Mouse (Mus musculus) left cerebral cortex, postnatal 14 days (tissue): ENCODE results near the gene Catsper1. TPM values are rescaled to one million over a fixed set of nuclear protein-coding genes. Genes with fewer than 3 reads are reported as not detected.

Source experiments
- DNase-seq, 2 experiments: peaks; one replicate each; pipeline ENCODE4 v3.0.0; 2021 to 2022; ENCODE audit warnings: low spot score in 2 of 2, mixed read lengths in 1 of 2
- intact Hi-C: fragments of 180-260 bp; cut with DNase I; formaldehyde crosslinking; loops from one replicate; pipeline ENCODE4 v1.15.1; 2025
- total RNA-seq, 2 experiments: library from RNA; stranded (reverse); gene quantifications; 2 replicates each; pipeline ENCODE4 v1.2.3; 2021

Gene Catsper1
- total RNA-seq, 2 experiments from 2014 or later, result not detected

GRCm38 (mm10) chr19:5389647-5390046 lies 54.1 kb downstream of the Catsper1 start:
- intact Hi-C loops, result no loop called here
- no peak for DNase-seq

GRCm38 (mm10) chr19:5390416-5390815 lies 54.9 kb downstream of the Catsper1 start:
- no peak for DNase-seq
- intact Hi-C loops, result no loop called here

GRCm38 (mm10) chr19:5392892-5393291 lies 57.4 kb downstream of the Catsper1 start:
- intact Hi-C loops, result no loop called here
- peak in 1 of 2 experiments; percentile 19 for DNase-seq

Other genes with a start within 250 kb of the Catsper1 start
- 10 to 100 TPM; 24.2 to 27.5 TPM for gene Yif1a, start 247.2 kb upstream of the Catsper1 start, total RNA-seq
- gene Cnih2, start 237.2 kb upstream of the Catsper1 start, total RNA-seq, result 100 to 1,000 TPM; 325 to 352 TPM
- gene Rab1b, start 228.7 kb upstream of the Catsper1 start, total RNA-seq, result 100 to 1,000 TPM; 176 to 184 TPM
- 100 to 1,000 TPM; 220 to 226 TPM for gene Klc2, start 217.2 kb upstream of the Catsper1 start, total RNA-seq
- gene Pacs1, start 62.6 kb upstream of the Catsper1 start, total RNA-seq, result 10 to 100 TPM; 66.2 to 69.4 TPM
- gene Sf3b2, start 40.3 kb upstream of the Catsper1 start, total RNA-seq, result 100 to 1,000 TPM; 192 to 194 TPM
- gene Gal3st3, start 37.4 kb upstream of the Catsper1 start, total RNA-seq, result 100 to 1,000 TPM; 106 to 107 TPM
- 10 to 100 TPM; 15.4 to 17.9 TPM for gene Cst6, start 13.8 kb downstream of the Catsper1 start, total RNA-seq
- 10 to 100 TPM; 24.3 to 24.5 TPM for gene Eif1ad, start 31.0 kb downstream of the Catsper1 start, total RNA-seq
- gene Banf1, start 31.4 kb downstream of the Catsper1 start, total RNA-seq, result 10 to 100 TPM; 91.6 to 99.4 TPM
- 10 to 100 TPM; 84.0 to 85.4 TPM for gene Sart1, start 53.0 kb downstream of the Catsper1 start, total RNA-seq
- gene Tsga10ip, start 66.8 kb downstream of the Catsper1 start, total RNA-seq, result under 1 TPM in 1 of 2 experiments, not detected in 1; 0.29 TPM
- 100 to 1,000 TPM; 168 to 192 TPM for gene Drap1, start 89.2 kb downstream of the Catsper1 start, total RNA-seq
- gene AI837181, start 89.4 kb downstream of the Catsper1 start, total RNA-seq, result 10 to 100 TPM; 60.8 to 63.3 TPM
- not detected for gene Fosl1, start 111.8 kb downstream of the Catsper1 start, total RNA-seq
- 10 to 100 TPM; 25.8 to 26.3 TPM for gene Ccdc85b, start 122.2 kb downstream of the Catsper1 start, total RNA-seq
- gene Fibp, start 124.9 kb downstream of the Catsper1 start, total RNA-seq, result 10 to 100 TPM; 82.9 to 86.6 TPM
- gene Ctsw, start 132.8 kb downstream of the Catsper1 start, total RNA-seq, result 1 to 10 TPM; 2.2 to 2.7 TPM
- 10 to 100 TPM; 14.5 to 15.9 TPM for gene Efemp2, start 138.2 kb downstream of the Catsper1 start, total RNA-seq
- 10 to 100 TPM; 33.7 to 37.0 TPM for gene Mus81, start 152.7 kb downstream of the Catsper1 start, total RNA-seq
- gene Cfl1, start 154.7 kb downstream of the Catsper1 start, total RNA-seq, result 1,000 to 10,000 TPM; 1,767 to 1,844 TPM
- gene 1700020D05Rik, start 168.0 kb downstream of the Catsper1 start, total RNA-seq, result 1 to 10 TPM; 5.9 to 6.0 TPM
- gene Snx32, start 174.8 kb downstream of the Catsper1 start, total RNA-seq, result 10 to 100 TPM; 78.7 to 83.6 TPM
- not detected for gene Ovol1, start 224.9 kb downstream of the Catsper1 start, total RNA-seq
- 1 to 10 TPM; 7.4 to 8.2 TPM for gene Ap5b1, start 232.3 kb downstream of the Catsper1 start, total RNA-seq